Mouse (Mus musculus) midbrain, embryonic 13.5 days (tissue): ENCODE data around the gene Dlg5. TPM values are rescaled to one million over a fixed set of nuclear protein-coding genes. Genes with fewer than 3 reads are reported as not detected.

Experiments
- ATAC-seq: fragments of 200-750 bp; cut with Nextera tagmentation; 2 replicates; pipeline ENCODE4 v1.8.0; 2017; ENCODE audit warnings: mild to moderate bottlenecking, moderate TSS enrichment, moderate library complexity
- H3K27ac ChIP-seq: fragments of 300-500 bp; sonication (generic); 2 replicates; pipeline ENCODE4 v1.5.1; 2015; ENCODE audit warnings: inconsistent platforms, mild to moderate bottlenecking, moderate library complexity
- H3K27me3 ChIP-seq: fragments of 300-500 bp; sonication (generic); 2 replicates; pipeline ENCODE4 v1.6.1; 2015; ENCODE audit warnings: mild to moderate bottlenecking, inconsistent platforms
- H3K36me3 ChIP-seq: fragments of 300-500 bp; sonication (generic); 2 replicates; pipeline ENCODE4 v1.6.1; 2015; ENCODE audit warnings: mild to moderate bottlenecking, inconsistent platforms
- H3K4me1 ChIP-seq: fragments of 300-500 bp; sonication (generic); replicated peaks from 2 replicates; pipeline ENCODE4 v1.6.1; 2015; ENCODE audit warnings: inconsistent platforms
- H3K4me2 ChIP-seq: fragments of 300-500 bp; sonication (generic); replicated peaks from 2 replicates; pipeline ENCODE4 v1.6.1; 2015; ENCODE audit warnings: moderate library complexity, mild to moderate bottlenecking, inconsistent platforms
- H3K4me3 ChIP-seq: fragments of 300-500 bp; sonication (generic); replicated peaks from 2 replicates; pipeline ENCODE4 v1.5.1; 2015; ENCODE audit warnings: mild to moderate bottlenecking, inconsistent platforms
- H3K9ac ChIP-seq: fragments of 300-500 bp; sonication (generic); replicated peaks from 2 replicates; pipeline ENCODE4 v1.6.1; 2015; ENCODE audit warnings: mild to moderate bottlenecking, inconsistent platforms
- H3K9me3 ChIP-seq: fragments of 300-500 bp; sonication (generic); 2 replicates; pipeline ENCODE4 v1.6.1; 2016; ENCODE audit warnings: mild to moderate bottlenecking, inconsistent platforms
- WGBS: fragments of 180-500 bp; shearing (Covaris S2); methylation state at CpG from one replicate; pipeline ENCODE4 v1.1.7; 2015; 5-methylcytosine and 5-hydroxymethylcytosine counted together
- polyA plus RNA-seq: library from polyadenylated mRNA; unstranded; fragments of >200 nt; fragmentation: Nextera tagmentation; extraction: Ambion mirVana; gene quantifications from 2 replicates; pipeline ENCODE4 v1.2.1, GENCODE M21; 2015

The Dlg5 gene
- polyA plus RNA-seq, 1 experiment from 2014 or later = 19.4 TPM

GRCm38 (mm10) chr14:24260391-24260790, 14.7 kb upstream of the Dlg5 start:
- WGBS = 60% methylated on average over 4 of the region's 4 CpGs

GRCm38 (mm10) chr14:24255956-24256355, 10.2 kb upstream of the Dlg5 start:
- Histone ChIP-seq H3K4me2 (no peak overlapping the region), H3K27ac (no peak overlapping the region), H3K36me3 (no peaks in the 10 kb centered on the region), H3K9ac (no peak overlapping the region), H3K4me3 (no peak overlapping the region), H3K4me1 (peaks cover 13% of the 10 kb centered on the region), H3K27me3 (no peaks in the 10 kb centered on the region), H3K9me3 (no peaks in the 10 kb centered on the region)
- 79% methylated on average over 2 of the region's 2 CpGs for whole genome bisulfite sequencing
- ATAC-seq = no peak

More at GRCm38 (mm10) chr14:24260391-24260790, 14.7 kb upstream of the Dlg5 start:
- no peak for ATAC-seq
- Histone ChIP-seq H3K4me3 (no peak overlapping the region), H3K27me3 (no peaks in the 10 kb centered on the region), H3K4me1 (peaks cover 18% of the 10 kb centered on the region), H3K36me3 (no peaks in the 10 kb centered on the region), H3K9ac (no peak overlapping the region), H3K9me3 (no peaks in the 10 kb centered on the region), H3K4me2 (no peak overlapping the region), H3K27ac (no peak overlapping the region)

- Histone ChIP-seq H3K9ac (0 out of 2 replicates have a peak overlapping the region, but pooled peaks have one; percentile 14), H3K4me1 (peaks cover 13% of the 10 kb centered on the region), H3K4me2 (0 out of 2 replicates have a peak overlapping the region, but pooled peaks have one; percentile 6), H3K4me3 (no peak overlapping the region), H3K9me3 (no peaks in the 10 kb centered on the region), H3K36me3 (no peaks in the 10 kb centered on the region), H3K27ac (peak overlapping the region; percentile 51; the same call in 1 of the 2 replicates), H3K27me3 (no peaks in the 10 kb centered on the region)
- WGBS = 5% methylated on average over 8 of the region's 8 CpGs
- peak; percentile 67; the same call in 1 of the 2 replicates for ATAC-seq
Observed at GRCm38 (mm10) chr14:24253611-24254202, 8.0 kb upstream of the Dlg5 start.

GRCm38 (mm10) chr14:24251326-24251725, 5.6 kb upstream of the Dlg5 start:
- H3K9ac ChIP-seq = no peak overlapping the region
- H3K4me3 ChIP-seq = no peak overlapping the region
- no peak for ATAC-seq
- no peak overlapping the region for H3K4me2 ChIP-seq
- no peak overlapping the region for H3K27ac ChIP-seq
- WGBS = 81% methylated on average over 1 of the region's 1 CpGs
- 0 out of 2 replicates have a peak, but pooled peaks cover 4% of the 10 kb centered on the region for H3K27me3 ChIP-seq
- H3K9me3 ChIP-seq = no peaks in the 10 kb centered on the region
- H3K36me3 ChIP-seq = no peaks in the 10 kb centered on the region
- H3K4me1 ChIP-seq = peaks cover 13% of the 10 kb centered on the region

GRCm38 (mm10) chr14:24249926-24250325, 4.2 kb upstream of the Dlg5 start:
- 74% methylated on average over 2 of the region's 2 CpGs for WGBS
- ATAC-seq = no peak
- peaks cover 18% of the 10 kb centered on the region for H3K4me1 ChIP-seq
- H3K4me2 ChIP-seq = no peak overlapping the region
- no peak overlapping the region for H3K4me3 ChIP-seq
- H3K27me3 ChIP-seq = 0 out of 2 replicates have a peak, but pooled peaks cover 4% of the 10 kb centered on the region
- H3K9me3 ChIP-seq = no peaks in the 10 kb centered on the region
- no peak overlapping the region for H3K27ac ChIP-seq
- no peaks in the 10 kb centered on the region for H3K36me3 ChIP-seq
- H3K9ac ChIP-seq = no peak overlapping the region

GRCm38 (mm10) chr14:24244330-24245176, 1.2 kb downstream of the Dlg5 start:
- 0 out of 2 replicates have a peak, but pooled peaks cover 4% of the 10 kb centered on the region for H3K27me3 ChIP-seq
- peaks cover 6% of the 10 kb centered on the region; the same call in 1 of the 2 replicates for H3K36me3 ChIP-seq
- no peaks in the 10 kb centered on the region for H3K9me3 ChIP-seq
- H3K4me3 ChIP-seq = peak overlapping the region; percentile 85
- H3K27ac ChIP-seq = peak overlapping the region; percentile 94
- ATAC-seq = peak; percentile 22
- H3K4me1 ChIP-seq = peaks cover 32% of the 10 kb centered on the region
- under 1% methylated on average over 40 of the region's 40 CpGs for WGBS
- peak overlapping the region; percentile 91 for H3K4me2 ChIP-seq
- H3K9ac ChIP-seq = peak overlapping the region; percentile 95

- no peak overlapping the region for H3K4me3 ChIP-seq
- H3K9ac ChIP-seq = no peak overlapping the region
- no peak for ATAC-seq
- no peaks in the 10 kb centered on the region for H3K9me3 ChIP-seq
- no peak overlapping the region for H3K4me2 ChIP-seq
- WGBS = 98% methylated on average over 2 of the region's 2 CpGs
- no peak overlapping the region for H3K27ac ChIP-seq
- 0 out of 2 replicates have a peak, but pooled peaks cover 3% of the 10 kb centered on the region for H3K27me3 ChIP-seq
- peaks cover 6% of the 10 kb centered on the region; the same call in 1 of the 2 replicates for H3K36me3 ChIP-seq
- peaks cover 39% of the 10 kb centered on the region for H3K4me1 ChIP-seq
Observed at GRCm38 (mm10) chr14:24242016-24242415, 3.7 kb downstream of the Dlg5 start.

GRCm38 (mm10) chr14:24240831-24241230, 4.9 kb downstream of the Dlg5 start:
- no peak overlapping the region for H3K9ac ChIP-seq
- WGBS = 79% methylated on average over 6 of the region's 6 CpGs
- no peak overlapping the region for H3K4me2 ChIP-seq
- no peaks in the 10 kb centered on the region for H3K27me3 ChIP-seq
- ATAC-seq = no peak
- no peak overlapping the region for H3K4me3 ChIP-seq
- H3K36me3 ChIP-seq = peaks cover 9% of the 10 kb centered on the region; the same call in 1 of the 2 replicates
- H3K4me1 ChIP-seq = peaks cover 35% of the 10 kb centered on the region
- no peak overlapping the region for H3K27ac ChIP-seq
- H3K9me3 ChIP-seq = no peaks in the 10 kb centered on the region

- Histone ChIP-seq H3K9me3 (no peaks in the 10 kb centered on the region), H3K4me3 (no peak overlapping the region), H3K27ac (no peak overlapping the region), H3K4me2 (no peak overlapping the region), H3K36me3 (peaks cover 9% of the 10 kb centered on the region; the same call in 1 of the 2 replicates), H3K27me3 (no peaks in the 10 kb centered on the region), H3K9ac (no peak overlapping the region), H3K4me1 (peaks cover 42% of the 10 kb centered on the region)
- 88% methylated on average over 11 of the region's 11 CpGs for WGBS
- no peak for ATAC-seq
Observed at GRCm38 (mm10) chr14:24239651-24240050, 6.1 kb downstream of the Dlg5 start.

GRCm38 (mm10) chr14:24235954-24236353, 9.8 kb downstream of the Dlg5 start:
- Histone ChIP-seq H3K4me3 (no peak overlapping the region), H3K4me2 (no peak overlapping the region), H3K36me3 (0 out of 2 replicates have a peak, but pooled peaks cover 3% of the 10 kb centered on the region), H3K27ac (no peak overlapping the region), H3K27me3 (no peaks in the 10 kb centered on the region), H3K9me3 (no peaks in the 10 kb centered on the region), H3K9ac (no peak overlapping the region), H3K4me1 (peaks cover 25% of the 10 kb centered on the region)
- ATAC-seq = no peak
- WGBS = 91% methylated on average over 3 of the region's 3 CpGs

- Histone ChIP-seq H3K36me3 (0 out of 2 replicates have a peak, but pooled peaks cover 3% of the 10 kb centered on the region), H3K9me3 (no peaks in the 10 kb centered on the region), H3K27ac (no peak overlapping the region), H3K4me1 (peaks cover 23% of the 10 kb centered on the region), H3K9ac (no peak overlapping the region), H3K4me2 (no peak overlapping the region), H3K4me3 (no peak overlapping the region), H3K27me3 (no peaks in the 10 kb centered on the region)
- WGBS = 58% methylated on average over 2 of the region's 2 CpGs
- no peak for ATAC-seq
Observed at GRCm38 (mm10) chr14:24234411-24234810, 11.3 kb downstream of the Dlg5 start.
